Mouse (Mus musculus) layer of hippocampus, adult 2 months (tissue): Measurements from ENCODE around the gene Cabp7. TPM values are rescaled to one million over a fixed set of nuclear protein-coding genes. Genes with fewer than 3 reads are reported as not detected.

ENCODE experiments used
- DNase-seq, 2 experiments: peaks; one replicate each; pipeline ENCODE4 v3.0.0; 2022; ENCODE audit warnings: low spot score in 2 of 2
- H3K27ac ChIP-seq: fragments of 200-600 bp; 2 replicates; pipeline ENCODE4 v1.8.1; 2022
- H3K4me3 ChIP-seq: fragments of 200-600 bp; 2 replicates; pipeline ENCODE4 v1.8.1; 2022; ENCODE audit warnings: mild to moderate bottlenecking
- CTCF ChIP-seq: fragments of 200-600 bp; conservative IDR thresholded peaks from 2 replicates; pipeline ENCODE4 v1.8.1; 2022; ENCODE audit warnings: antibody characterized with exemption, mild to moderate bottlenecking, moderate library complexity
- total RNA-seq, 2 experiments: library from RNA; stranded (reverse); gene quantifications; 2 replicates each; pipeline ENCODE4 v1.2.3; 2021

The Cabp7 gene
- total RNA-seq, 2 experiments from 2014 or later = 309 to 329 TPM

DNA sequence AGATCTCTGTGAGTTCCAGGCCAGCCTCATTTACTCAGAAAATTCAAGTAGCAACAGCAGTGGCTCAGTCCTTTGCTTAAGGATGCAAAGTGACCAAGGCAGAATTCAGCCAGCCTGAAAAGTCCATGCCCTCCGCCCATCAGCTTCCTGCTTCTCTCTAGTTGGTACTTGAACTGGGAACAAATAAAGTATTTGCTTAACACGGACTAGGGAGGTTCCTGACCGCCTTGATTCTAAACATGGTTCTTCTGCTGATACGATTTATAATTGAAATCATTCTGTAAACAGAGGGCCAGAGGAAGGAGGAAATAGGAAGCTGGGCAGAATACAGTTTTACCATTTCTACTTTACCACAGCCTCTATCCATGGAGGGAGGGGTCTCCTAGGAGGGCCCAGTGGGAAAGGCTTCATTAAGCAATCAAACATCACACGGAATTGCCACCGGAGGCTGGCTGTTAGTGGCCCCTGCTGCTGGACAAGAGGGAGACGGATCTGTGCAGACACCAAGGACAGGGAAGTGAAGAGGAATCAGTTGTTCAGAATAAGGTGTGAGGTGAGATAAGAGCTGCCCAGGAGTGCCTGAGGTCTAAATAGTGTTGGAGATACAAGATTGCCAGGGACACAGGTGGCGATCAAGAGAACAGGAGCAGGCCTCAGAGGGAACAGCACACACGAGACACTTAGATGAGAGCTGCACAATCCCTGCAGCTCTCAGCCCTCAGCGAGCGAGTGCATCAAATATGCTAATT lies 57.8 kb downstream of the Cabp7 start:
- Histone ChIP-seq H3K4me3 (no peak overlapping the region), H3K27ac (peak overlapping the region; percentile 68)
- no peak for DNase-seq
- TF ChIP-seq CTCF = no peak

DNA sequence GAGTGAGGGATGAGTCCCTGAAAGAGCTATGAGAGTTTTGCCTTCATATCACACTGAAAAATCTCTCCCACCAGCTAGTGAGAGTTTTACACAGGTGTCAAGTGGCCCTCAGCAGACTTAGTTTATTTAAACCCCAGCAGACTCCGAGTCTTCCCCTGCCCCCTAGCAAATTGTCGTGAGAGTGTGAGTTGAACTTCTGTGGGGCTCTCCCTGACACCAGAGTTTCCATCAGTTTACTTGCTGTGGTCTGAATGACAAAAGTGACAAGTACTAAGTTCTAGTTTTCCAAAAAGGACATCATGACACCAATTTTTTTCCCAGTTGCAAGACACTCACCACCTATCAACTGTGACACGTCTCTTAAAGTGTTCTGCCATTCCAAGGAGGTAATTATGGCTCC lies 58.7 kb downstream of the Cabp7 start:
- H3K27ac ChIP-seq = no peak overlapping the region
- no peak for TF ChIP-seq CTCF
- DNase-seq = no peak

DNA sequence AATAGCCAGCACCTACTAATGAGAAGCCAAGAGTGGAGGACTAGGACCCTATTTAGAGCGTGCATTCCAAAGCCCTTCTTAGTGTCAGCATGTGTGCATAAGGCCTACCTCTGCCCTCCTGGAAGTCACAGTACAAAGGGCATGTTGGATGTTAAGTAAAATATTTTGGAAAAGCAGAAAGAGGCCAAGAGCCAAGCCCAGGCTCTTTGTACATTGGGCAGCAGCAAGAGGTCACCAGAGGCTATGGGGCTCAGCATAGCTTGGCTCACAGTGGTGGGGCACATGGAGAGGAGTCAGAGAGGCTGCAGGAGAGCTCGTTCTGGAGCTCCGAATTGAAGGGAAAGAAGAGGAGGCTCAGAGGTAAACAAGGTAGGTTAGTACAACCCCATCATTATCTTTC lies 59.6 kb downstream of the Cabp7 start:
- no peak overlapping the region for H3K4me3 ChIP-seq
- TF ChIP-seq CTCF = no peak
- no peak overlapping the region for H3K27ac ChIP-seq
- no peak for DNase-seq

More for the DNA sequence above, 58.7 kb downstream of the Cabp7 start:
- no peak overlapping the region for H3K4me3 ChIP-seq

Other genes starting within 250 kb of the Cabp7 start
- 10 to 100 TPM; 70.5 to 73.2 TPM for gene Mtmr3, start 151.9 kb downstream of the Cabp7 start, total RNA-seq
- gene Gm11032, start 126.7 kb downstream of the Cabp7 start, total RNA-seq = not detected
- gene Ascc2, start 109.0 kb downstream of the Cabp7 start, total RNA-seq = 10 to 100 TPM; 23.7 to 25.0 TPM
- gene Uqcr10, start 42.4 kb downstream of the Cabp7 start, total RNA-seq = 100 to 1,000 TPM; 367 to 391 TPM
- 10 to 100 TPM; 33.1 to 34.0 TPM for gene Zmat5, start 42.1 kb downstream of the Cabp7 start, total RNA-seq
- 100 to 1,000 TPM in 1 of 2 experiments, 10 to 100 TPM in 1; 91.2 to 102 TPM for gene Nf2, start 102.8 kb upstream of the Cabp7 start, total RNA-seq
- gene Nipsnap1, start 127.2 kb upstream of the Cabp7 start, total RNA-seq = 10 to 100 TPM; 91.7 to 96.6 TPM
- gene Thoc5, start 148.5 kb upstream of the Cabp7 start, total RNA-seq = 10 to 100 TPM; 37.0 to 41.2 TPM
- 10 to 100 TPM; 37.2 to 38.0 TPM for gene Nefh, start 201.3 kb upstream of the Cabp7 start, total RNA-seq
- 100 to 1,000 TPM; 144 to 147 TPM for gene Ap1b1, start 240.0 kb upstream of the Cabp7 start, total RNA-seq